Mouse (Mus musculus) heart, adult 2 months (tissue): Measurements from ENCODE around the gene Cyp2b9.

Experiments
- CTCF ChIP-seq: fragments of 200-600 bp; IDR thresholded peaks from 2 replicates; pipeline ENCODE4 v1.8.1; 2022; ENCODE audit warnings: antibody characterized with exemption, mild to moderate bottlenecking, moderate library complexity
- EP300 ChIP-seq: fragments of 200-500 bp; IDR thresholded peaks from 2 replicates; pipeline ENCODE4 v1.6.1; 2011; ENCODE audit warnings: low read depth, low read length, control low read depth; ENCODE audit not compliant: insufficient read depth
- POLR2A ChIP-seq: fragments of 200-500 bp; IDR thresholded peaks from 2 replicates; pipeline ENCODE4 v1.6.1; 2011; ENCODE audit warnings: mild to moderate bottlenecking, low read depth, low read length, control low read depth; ENCODE audit not compliant: insufficient read depth

- TF ChIP-seq POLR2A (no peak), CTCF (no peak), EP300 (no peak)
Measured at GRCm38 (mm10) chr7:26201083-26201482, 27.9 kb downstream of the Cyp2b9 start.
